Mouse (Mus musculus): ENCODE measurements around the gene Car14.
"Not testable (repeated sequence)": the region's sequence is repeated elsewhere in the genome, so short reads cannot be mapped to it uniquely, and the experiment has no call there.

The Car14 gene

DNA sequence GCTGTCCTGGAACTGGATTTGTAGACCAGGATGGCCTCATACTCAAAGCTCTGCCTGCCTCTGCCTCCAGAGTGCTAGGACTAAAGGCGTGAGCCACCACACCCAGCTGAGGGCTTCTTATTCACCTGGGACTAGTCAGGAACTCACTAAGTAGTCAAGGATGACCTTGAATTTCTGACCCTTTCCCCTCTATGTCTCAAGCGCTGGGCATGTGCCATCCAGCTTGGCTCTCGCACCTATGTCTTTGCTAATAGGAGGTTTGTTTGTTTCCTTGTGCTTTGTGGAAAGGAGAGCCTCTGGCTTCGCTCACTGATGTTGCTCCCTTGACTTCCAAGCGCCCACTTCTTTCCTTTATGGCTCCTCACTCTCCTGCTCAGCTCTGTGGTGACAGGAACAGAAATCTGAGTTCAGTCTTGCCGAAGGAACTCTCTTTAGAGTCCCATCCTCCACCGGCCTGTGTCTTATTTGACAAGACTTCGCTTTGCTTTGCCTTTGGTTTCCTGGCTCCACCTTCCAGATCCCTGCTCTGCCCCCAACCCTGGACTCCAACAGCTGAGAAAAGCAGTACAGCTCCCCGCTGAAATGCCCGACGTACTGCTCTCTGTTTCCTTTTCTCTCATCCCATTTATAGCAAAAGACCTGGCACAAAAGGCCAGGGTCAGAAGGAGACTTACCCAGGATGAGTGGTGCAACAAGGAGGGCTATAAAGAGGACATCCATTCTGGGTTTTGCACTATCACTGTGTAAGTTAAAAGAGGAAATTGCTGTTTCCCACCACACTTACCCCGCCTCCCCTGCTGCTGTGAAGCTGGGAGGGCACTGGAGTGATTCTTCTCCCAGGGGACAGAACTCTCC, 13.1 kb downstream of the Car14 start, which contains the start of gene BC028528:
Gene BC028528 (minus strand): TSS at position 795 of the 855 bp plus-strand sequence.
- no peak for DNase-seq

- DNase-seq: no peak
Observed at GRCm38 (mm10) chr3:95889664-95890063, 14.8 kb downstream of the Car14 start.

- DNase-seq: peak; percentile 72
Observed at GRCm38 (mm10) chr3:95887596-95887995, 16.9 kb downstream of the Car14 start.

- DNase-seq: peak; percentile 64
Observed at GRCm38 (mm10) chr3:95884400-95884799, 20.1 kb downstream of the Car14 start.

- DNase-seq: peak; percentile 81
Observed at GRCm38 (mm10) chr3:95882816-95883425, 21.6 kb downstream of the Car14 start.

GRCm38 (mm10) chr3:95881979-95882815, 22.3 kb downstream of the Car14 start, which contains the start of gene Ciart:
Gene Ciart (minus strand): TSS chr3:95882251.
- peak; percentile 99 for DNase-seq

- no peak for DNase-seq
Observed at GRCm38 (mm10) chr3:95879063-95879462, 25.4 kb downstream of the Car14 start.

- DNase-seq: no peak
Observed at GRCm38 (mm10) chr3:95872048-95872447, 32.4 kb downstream of the Car14 start.

DNA sequence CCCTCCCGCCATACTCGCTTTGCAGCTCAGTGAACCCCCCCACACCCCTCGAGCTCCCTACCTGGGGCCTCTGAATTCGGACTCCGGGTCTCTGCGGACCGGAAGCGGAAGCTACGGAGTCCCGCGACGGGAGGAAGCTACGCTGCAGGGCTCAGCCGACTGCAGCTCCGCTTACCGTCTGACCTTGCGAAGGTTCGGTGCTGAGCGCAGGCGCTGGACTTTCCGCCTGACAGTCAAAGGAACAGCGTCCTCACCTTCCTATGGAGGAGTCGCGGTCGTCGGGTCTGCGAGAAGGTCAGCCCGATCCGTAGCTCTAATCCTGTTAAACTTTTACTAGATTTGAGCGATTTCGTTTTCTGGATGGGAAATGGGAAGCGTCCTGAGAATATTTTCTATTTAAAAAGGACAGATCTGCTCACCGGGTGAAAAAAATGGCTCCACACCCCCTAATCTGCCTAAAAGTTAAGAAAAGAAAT, 33.1 kb downstream of the Car14 start, which contains the start of gene Mrps21:
Gene Mrps21 (minus strand): TSS at position 128 of the 476 bp plus-strand sequence.
- peak; percentile 94 for DNase-seq

DNA sequence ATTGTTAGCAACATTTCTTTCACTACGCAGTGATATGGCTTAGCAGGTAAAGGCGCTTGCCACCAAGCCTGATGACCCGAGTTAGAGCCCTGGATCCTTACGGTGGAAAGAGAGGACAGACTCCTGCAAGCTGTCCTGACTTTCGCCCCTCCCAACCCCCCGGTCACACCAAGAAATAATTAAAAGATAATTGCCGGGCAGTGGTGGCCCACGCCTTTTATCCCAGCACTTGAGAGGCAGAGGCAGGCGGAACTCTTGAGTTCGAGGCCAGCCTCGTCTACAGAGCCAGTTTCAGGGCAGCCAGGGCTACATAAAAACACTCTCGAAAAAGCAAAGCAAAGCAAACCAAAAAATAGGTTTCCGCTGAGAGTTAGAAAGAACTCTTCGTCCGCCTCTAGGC, 33.5 kb downstream of the Car14 start:
- DNase-seq: no peak

- peak; percentile 40 for DNase-seq
Observed at GRCm38 (mm10) chr3:95867408-95867807, 37.1 kb downstream of the Car14 start.

- DNase-seq: peak; percentile 74
Observed at GRCm38 (mm10) chr3:95866071-95866470, 38.4 kb downstream of the Car14 start.

GRCm38 (mm10) chr3:95865571-95865970, 38.9 kb downstream of the Car14 start:
- DNase-seq: no peak

GRCm38 (mm10) chr3:95865050-95865449, 39.4 kb downstream of the Car14 start:
- DNase-seq: peak; percentile 92

- DNase-seq: no peak
Observed at GRCm38 (mm10) chr3:95863578-95863977, 40.9 kb downstream of the Car14 start.

GRCm38 (mm10) chr3:95861796-95862195, 42.7 kb downstream of the Car14 start:
- peak; percentile 78 for DNase-seq

DNA sequence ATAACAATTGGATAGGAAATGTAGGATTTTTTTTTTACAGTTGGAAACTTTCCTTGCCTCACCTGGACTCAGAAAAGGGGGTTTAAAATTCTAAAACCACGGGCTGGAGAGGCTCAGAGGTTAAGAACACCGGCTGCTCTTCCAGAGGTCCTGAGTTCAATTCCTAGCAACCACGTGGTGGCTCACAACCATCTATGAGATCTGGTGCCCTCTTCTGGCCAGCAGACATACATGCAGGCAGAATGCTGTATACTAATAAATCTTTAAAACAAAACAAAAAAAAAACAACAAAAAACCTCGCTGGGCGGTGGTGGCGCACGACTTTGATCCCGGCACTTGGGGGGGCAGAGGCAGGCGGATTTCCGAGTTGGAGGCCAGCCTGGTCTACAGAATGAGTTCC, 43.3 kb downstream of the Car14 start:
- no peak for DNase-seq

DNA sequence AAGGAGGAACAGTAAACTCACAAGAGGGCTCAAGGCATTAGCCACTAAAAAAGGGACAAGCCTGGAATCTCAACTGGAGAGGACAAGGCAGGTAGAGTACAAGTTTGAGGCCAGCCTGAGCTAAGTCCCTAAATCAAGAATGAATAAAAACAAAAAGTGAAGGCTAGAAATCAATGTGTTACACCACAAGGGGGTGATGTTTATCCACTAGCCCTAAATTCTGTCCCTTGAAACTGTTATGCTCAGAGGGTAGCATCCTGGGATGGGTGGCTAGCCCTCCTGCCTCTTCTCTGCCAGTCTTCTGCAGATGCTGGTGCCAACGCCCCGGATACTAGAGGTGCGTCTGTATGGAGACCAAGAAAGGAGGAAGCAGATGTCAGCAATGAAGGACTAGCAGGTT, 44.2 kb downstream of the Car14 start:
- no peak for DNase-seq

DNA sequence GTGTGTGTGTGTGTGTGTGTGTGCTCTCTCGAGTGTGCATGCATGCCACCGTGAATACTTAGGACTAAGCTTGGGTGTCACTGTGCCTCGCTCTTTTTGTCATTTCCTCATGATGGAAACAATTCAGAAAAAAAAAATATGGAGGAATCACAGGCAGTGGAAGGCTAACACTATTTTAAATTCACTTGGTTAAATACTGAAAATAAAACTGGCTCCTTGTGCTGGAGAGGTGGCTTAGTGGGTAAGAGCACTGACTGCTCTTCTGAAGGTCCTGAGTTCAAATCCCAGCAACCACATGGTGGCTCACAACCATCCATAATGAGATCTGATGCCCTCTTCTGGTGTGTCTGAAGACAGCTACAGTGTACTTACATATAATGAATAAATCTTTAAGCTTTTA, 46.2 kb downstream of the Car14 start:
- DNase-seq: not testable (repeated sequence)

- DNase-seq: not testable (repeated sequence)
Observed at GRCm38 (mm10) chr3:95857050-95857449, 47.4 kb downstream of the Car14 start.

- DNase-seq: no peak
Observed at GRCm38 (mm10) chr3:95856115-95856514, 48.4 kb downstream of the Car14 start.

GRCm38 (mm10) chr3:95855502-95856089, 48.9 kb downstream of the Car14 start, which contains the start of gene Prpf3:
Gene Prpf3 (minus strand): TSS chr3:95855885.
- DNase-seq: peak; percentile 95

Measured in kidney, adult 11 months (tissue).